Mouse (Mus musculus) retina, postnatal 1 day (tissue): ENCODE measurements around the gene Cfap43.
"Not testable (repeated sequence)": the region's sequence is repeated elsewhere in the genome, so short reads cannot be mapped to it uniquely, and the experiment has no call there.

Source experiments
- DNase-seq: peaks from one replicate; pipeline ENCODE4 v3.0.0-alpha.2; 2012

Gene Cfap43

DNA sequence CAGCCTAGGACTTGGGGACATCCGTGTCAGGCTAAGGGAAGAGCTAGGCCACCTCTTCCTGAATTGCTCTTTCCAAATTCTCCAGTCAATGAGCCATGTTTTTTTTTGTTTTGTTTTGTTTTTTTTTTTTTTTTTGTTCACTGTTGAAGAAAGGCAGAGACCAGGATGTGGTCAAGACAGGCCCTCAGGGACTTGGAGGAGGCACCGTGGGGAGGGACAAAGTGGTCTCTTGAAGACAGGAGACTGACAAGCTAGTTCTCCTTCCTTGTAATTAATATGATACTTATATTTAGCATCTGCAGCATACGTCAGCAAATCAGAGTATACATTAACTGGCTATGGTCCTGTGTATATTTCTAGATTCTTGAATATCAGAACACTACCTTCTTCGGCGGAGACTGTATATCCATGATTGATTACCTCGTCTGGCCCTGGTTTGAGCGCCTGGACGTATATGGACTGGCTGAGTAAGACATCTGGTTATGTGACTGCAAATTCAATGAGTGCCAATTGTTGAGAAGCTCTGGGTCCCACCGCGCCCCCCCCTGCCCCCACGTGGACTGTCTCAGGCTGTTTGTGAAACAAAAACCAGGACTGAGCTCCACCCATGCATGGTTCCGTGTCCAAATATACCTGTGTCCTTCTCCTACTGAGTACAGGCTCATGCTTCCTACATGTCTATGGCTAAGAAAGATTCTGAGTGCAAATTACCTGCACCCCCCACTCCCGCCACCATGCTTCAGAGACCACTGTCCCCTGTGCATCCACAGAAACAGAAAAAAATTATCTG is 34.6 kb downstream of the Cfap43 start:
- no peak for DNase-seq

DNA sequence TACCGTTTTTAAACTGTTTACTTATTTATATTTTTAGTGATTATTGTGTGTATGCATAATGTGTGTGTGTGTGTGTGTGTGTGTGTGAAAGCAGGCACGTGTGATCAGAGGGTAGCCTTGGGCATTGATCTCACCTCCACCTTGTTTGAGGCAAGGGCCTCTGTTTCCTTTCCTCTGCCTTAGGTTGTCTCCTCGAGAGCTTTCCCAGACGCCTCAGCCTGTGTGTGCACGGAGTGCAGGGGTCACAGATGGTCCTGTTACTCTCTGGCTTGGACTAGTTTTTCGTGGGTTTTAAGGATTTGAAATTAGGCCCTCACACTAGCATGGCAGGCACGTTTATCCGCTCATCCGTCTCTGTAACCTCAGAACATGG is 36.2 kb downstream of the Cfap43 start:
- DNase-seq = no peak

DNA sequence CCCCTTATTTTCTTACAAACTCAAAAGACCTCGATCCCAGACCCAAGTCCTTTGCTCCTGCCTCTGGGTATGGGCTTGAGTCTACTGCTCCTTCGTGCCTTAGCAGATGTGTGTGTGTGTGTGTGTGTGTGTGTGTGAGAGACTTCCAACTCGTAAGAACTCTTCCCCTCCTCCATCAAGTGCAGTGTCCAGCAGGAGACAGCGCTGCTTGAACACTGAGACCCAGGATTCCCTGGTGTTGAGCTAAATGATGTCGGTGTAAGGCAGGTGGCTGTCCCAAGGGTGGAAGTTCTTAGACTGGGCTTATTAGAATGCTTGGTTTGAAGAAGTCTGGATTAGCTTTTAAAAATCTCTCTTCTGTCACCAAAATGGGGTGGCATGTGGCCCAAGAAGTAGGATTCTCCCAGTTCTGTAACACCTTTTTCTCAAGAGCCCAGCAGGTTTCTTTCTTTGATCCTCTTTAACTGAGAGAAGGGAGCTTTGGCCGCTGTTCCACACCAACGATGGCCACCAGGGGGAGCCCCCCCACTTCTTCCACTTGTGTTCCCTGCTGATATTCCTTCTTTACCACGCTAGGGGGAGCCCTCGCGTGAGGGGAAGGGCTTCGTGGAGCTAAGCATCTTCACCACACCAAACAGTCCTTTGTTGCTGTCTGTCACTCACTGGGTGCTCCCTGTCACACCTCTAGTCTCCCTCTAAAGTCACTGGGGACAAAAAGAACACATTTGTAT is 36.8 kb downstream of the Cfap43 start:
- peak; percentile 93 for DNase-seq

DNA sequence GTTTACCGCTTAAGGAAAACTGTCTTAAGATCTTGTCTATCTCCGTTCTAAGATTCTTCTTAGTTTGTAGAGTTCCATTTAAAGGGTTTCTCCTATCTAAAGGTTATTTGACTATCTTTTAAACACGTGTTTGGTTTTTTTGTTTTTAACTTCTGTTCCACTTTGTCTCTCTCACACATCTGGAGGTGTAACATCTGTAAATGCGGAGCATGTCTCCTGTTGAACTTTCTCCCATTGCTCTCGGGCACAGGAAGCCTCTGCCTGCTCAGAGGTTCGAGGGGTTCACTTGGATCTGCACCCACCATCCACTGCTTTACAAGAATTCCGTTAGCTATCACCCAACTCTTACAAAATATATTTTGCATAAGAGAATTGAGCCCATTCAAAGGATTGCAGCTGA is 37.5 kb downstream of the Cfap43 start:
- DNase-seq = no peak

- no peak for DNase-seq
Measured at GRCm38 (mm10) chr19:47876252-47876651, 42.8 kb downstream of the Cfap43 start.

- DNase-seq = peak; percentile 72
Measured at GRCm38 (mm10) chr19:47871515-47871914, 47.6 kb downstream of the Cfap43 start.

- no peak for DNase-seq
Measured at GRCm38 (mm10) chr19:47870102-47870666, 48.9 kb downstream of the Cfap43 start.

GRCm38 (mm10) chr19:47869516-47869915 is 49.6 kb downstream of the Cfap43 start:
- DNase-seq = no peak

- DNase-seq = no peak
Measured at GRCm38 (mm10) chr19:47868951-47869350, 50.1 kb downstream of the Cfap43 start.

DNA sequence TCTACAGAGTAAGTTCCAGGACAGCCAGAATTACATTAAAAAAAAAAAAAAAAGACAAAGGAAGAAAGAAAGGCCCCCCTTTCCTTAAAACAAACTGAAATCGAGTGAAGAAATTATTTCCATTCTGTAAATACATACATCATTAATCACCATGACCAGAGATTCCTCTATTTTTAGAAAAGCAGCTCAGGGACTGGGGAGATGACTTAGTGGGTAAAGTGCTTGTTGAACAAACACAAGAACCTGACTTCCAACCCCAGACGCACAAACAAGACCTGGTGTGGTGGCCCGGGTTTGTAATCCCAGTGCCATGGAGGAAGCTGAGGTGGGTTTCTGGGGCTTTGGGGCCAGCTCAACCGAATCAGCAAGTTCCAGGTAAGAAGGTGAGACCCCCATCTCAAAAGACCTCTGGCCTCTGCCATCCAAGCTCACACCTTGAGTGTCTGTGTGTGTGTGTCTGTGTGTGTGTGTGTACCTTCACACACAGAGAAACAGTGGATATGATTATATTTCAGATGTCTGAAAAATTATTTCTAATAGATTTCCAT is 51.4 kb downstream of the Cfap43 start:
- DNase-seq = no peak

GRCm38 (mm10) chr19:47865353-47865947 is 53.6 kb downstream of the Cfap43 start, which contains the start of gene Gsto2:
TSS of gene Gsto2 (plus strand) at chr19:47865534.
- peak; percentile 98 for DNase-seq

- no peak for DNase-seq
Measured at GRCm38 (mm10) chr19:47864721-47865120, 54.4 kb downstream of the Cfap43 start.

GRCm38 (mm10) chr19:47864051-47864450 is 55.0 kb downstream of the Cfap43 start:
- no peak for DNase-seq

- DNase-seq = no peak
Measured at GRCm38 (mm10) chr19:47862581-47862980, 56.5 kb downstream of the Cfap43 start.

GRCm38 (mm10) chr19:47859180-47859579 is 59.9 kb downstream of the Cfap43 start:
- DNase-seq = no peak

GRCm38 (mm10) chr19:47857957-47858942 is 60.8 kb downstream of the Cfap43 start:
- DNase-seq = no peak

- peak; percentile 90 for DNase-seq
Measured at GRCm38 (mm10) chr19:47854796-47855783, 64.0 kb downstream of the Cfap43 start, which contains the start of gene Gsto1. TSS of gene Gsto1 (plus strand) at chr19:47854970.

DNA sequence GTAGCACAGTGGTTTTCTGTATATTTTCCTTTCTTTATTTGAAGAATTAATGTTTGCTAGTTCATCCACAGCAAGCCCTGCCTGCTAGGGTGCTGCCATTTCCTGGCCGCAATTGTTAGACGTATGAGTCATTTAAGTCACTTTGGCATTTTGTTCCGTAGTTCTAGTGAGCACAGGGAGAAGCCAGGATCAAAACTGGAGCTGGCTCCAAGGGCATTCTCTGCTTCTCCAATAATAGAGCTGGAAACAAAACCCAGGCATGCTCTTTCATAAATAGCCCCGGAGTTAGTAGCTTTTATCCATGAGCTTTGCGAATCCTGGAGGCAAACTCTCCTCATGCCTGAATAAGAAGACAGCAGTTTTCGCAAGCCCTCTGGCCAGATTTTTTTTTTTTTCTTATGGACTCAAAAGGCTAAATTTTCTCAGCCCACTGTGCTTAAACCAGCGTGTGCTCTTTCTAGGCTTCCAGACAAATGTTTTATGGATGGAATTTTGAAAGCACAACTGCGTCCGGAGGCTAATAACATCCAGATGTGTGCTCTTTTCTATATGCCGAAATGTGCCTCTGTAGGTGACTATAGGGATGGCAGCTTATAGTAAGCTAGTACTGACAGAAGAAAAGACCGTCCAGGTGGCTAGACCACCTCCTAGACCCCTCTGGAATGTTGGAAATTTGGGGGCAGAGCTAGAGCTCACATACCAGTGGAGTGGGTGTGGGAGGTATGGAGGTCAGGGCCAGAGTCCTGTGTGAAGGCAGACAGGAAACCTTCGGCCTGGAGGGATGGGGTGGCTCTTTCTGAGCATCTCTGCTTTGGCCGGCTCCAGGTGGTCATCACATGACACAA is 64.9 kb downstream of the Cfap43 start:
- DNase-seq = no peak

DNA sequence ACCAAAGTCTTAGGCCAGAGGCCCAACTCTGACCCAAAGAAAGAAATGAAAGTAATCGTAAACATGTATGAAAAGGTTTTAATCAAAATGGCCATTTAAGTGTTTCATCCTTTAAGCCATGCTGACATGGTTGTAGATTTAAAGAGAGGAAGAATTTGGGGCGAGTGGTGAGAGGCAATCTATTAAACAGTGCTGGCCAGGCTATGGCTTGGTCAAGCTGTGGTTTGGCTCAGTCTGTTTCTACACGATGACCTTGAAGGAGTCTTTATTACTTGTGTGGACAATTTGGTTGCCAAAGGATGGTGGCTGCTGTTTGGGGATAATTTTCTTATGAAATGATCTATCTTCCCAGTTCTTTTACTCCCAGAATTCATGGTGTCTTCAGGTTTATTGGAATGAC is 66.0 kb downstream of the Cfap43 start:
- DNase-seq = no peak

DNA sequence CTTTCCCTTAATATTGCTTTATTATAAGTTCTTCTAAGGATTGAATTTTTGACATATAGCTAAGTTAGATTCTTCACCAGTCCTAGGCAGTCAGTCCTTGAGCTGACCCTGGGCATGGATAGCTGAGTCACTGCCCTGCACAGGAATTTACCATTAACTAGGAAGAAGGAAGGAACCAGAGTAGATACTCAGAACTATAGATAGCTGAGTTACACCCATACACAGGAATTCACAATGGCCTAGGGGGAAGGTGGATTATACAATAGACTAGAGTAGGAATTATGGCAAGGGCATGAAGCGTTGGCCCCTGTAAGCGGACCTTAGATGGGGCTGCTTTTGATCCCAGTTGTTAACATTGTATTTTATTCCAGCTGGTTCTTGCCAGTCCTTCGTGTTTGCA is 67.0 kb downstream of the Cfap43 start:
- not testable (repeated sequence) for DNase-seq
